Mouse (Mus musculus) embryonic facial prominence, embryonic 12.5 days (tissue): ENCODE results near the gene Iqcb1. TPM values are rescaled to one million over a fixed set of nuclear protein-coding genes. Genes with fewer than 3 reads are reported as not detected.

ENCODE experiments used
- ATAC-seq: fragments of 200-750 bp; cut with Nextera tagmentation; 2 replicates; pipeline ENCODE4 v1.8.0; 2017; ENCODE audit not compliant: insufficient number of reproducible peaks, insufficient read depth, low FRiP score, low TSS enrichment
- H3K27ac ChIP-seq: fragments of 300-500 bp; sonication (generic); 2 replicates; pipeline ENCODE4 v1.5.1; 2016; ENCODE audit warnings: mild to moderate bottlenecking
- H3K27me3 ChIP-seq: fragments of 300-500 bp; sonication (generic); 2 replicates; pipeline ENCODE4 v1.6.1; 2016; ENCODE audit warnings: mild to moderate bottlenecking, moderate library complexity
- H3K36me3 ChIP-seq: fragments of 300-500 bp; sonication (generic); 2 replicates; pipeline ENCODE4 v1.6.1; 2016; ENCODE audit warnings: mild to moderate bottlenecking
- H3K4me1 ChIP-seq: fragments of 300-500 bp; sonication (generic); 2 replicates; pipeline ENCODE4 v1.6.1; 2016
- H3K4me2 ChIP-seq: fragments of 300-500 bp; sonication (generic); replicated peaks from 2 replicates; pipeline ENCODE4 v1.6.1; 2016; ENCODE audit warnings: mild to moderate bottlenecking, moderate library complexity
- H3K4me3 ChIP-seq: fragments of 300-500 bp; sonication (generic); 2 replicates; pipeline ENCODE4 v1.5.1; 2016; ENCODE audit warnings: mild to moderate bottlenecking
- H3K9ac ChIP-seq: fragments of 300-500 bp; sonication (generic); 2 replicates; pipeline ENCODE4 v1.6.1; 2016; ENCODE audit warnings: mild to moderate bottlenecking, moderate library complexity
- H3K9me3 ChIP-seq: fragments of 300-500 bp; sonication (generic); 2 replicates; pipeline ENCODE4 v1.6.1; 2016; ENCODE audit warnings: mild to moderate bottlenecking, moderate library complexity
- WGBS: fragments of 180-500 bp; shearing (Covaris S2); methylation state at CpG from one replicate; pipeline ENCODE4 v1.1.7; 2016; 5-methylcytosine and 5-hydroxymethylcytosine counted together
- polyA plus RNA-seq: library from polyadenylated mRNA; unstranded; fragments of >200 nt; fragmentation: Nextera tagmentation; extraction: Ambion mirVana; gene quantifications from 2 replicates; pipeline ENCODE4 v1.2.1, GENCODE M21; 2016

The Iqcb1 gene
- polyA plus RNA-seq = 66.1 and 66.2 TPM in 2 replicates

- Histone ChIP-seq H3K4me1 (peaks cover 4% of the 10 kb centered on the region; the same call in 1 of the 2 replicates), H3K36me3 (no peaks in the 10 kb centered on the region), H3K27ac (peak within 1 kb of the TSS; percentile 75), H3K27me3 (no peaks in the 10 kb centered on the region), H3K4me3 (peak within 1 kb of the TSS; percentile 85), H3K4me2 (peak within 1 kb of the TSS; percentile 72), H3K9ac (peak within 1 kb of the TSS; percentile 88), H3K9me3 (no peaks in the 10 kb centered on the region)
- peak; percentile 96 for ATAC-seq
- under 1% methylated on average over 63 of the region's 64 CpGs for WGBS
These were observed at the start of gene Iqcb1 for GRCm38 (mm10) chr16:36828054-36828786. TSS of gene Iqcb1 (plus strand) at chr16:36828385.

DNA sequence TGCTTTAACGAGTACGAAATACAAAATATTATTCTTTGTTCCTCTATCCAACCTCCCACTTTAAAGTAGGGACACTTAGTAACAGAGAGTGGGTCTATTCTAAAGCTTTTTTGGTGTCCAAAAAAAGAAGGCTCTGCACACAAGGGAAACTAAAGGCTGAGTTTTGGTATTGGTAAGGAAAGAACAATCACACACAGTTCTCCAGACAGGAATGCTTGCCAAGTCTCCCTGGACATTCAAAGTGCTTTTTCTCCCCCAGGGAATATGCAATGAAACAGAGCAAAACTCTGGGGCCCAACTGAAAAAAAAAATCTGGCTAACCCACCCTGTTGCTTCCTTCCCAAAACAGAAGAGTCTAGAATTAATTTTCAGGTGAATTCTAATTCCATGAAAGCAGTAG is 44.0 kb upstream of the Iqcb1 start:
- H3K9me3 ChIP-seq = no peaks in the 10 kb centered on the region
- no peak for ATAC-seq
- WGBS = 81% methylated on average over 2 of the region's 2 CpGs
- H3K4me2 ChIP-seq = no peak overlapping the region; the same call in 1 of the 2 replicates
- H3K4me1 ChIP-seq = no peaks in the 10 kb centered on the region
- H3K9ac ChIP-seq = no peak overlapping the region
- H3K27ac ChIP-seq = no peak overlapping the region
- no peaks in the 10 kb centered on the region for H3K27me3 ChIP-seq
- no peak overlapping the region for H3K4me3 ChIP-seq
- no peaks in the 10 kb centered on the region for H3K36me3 ChIP-seq

DNA sequence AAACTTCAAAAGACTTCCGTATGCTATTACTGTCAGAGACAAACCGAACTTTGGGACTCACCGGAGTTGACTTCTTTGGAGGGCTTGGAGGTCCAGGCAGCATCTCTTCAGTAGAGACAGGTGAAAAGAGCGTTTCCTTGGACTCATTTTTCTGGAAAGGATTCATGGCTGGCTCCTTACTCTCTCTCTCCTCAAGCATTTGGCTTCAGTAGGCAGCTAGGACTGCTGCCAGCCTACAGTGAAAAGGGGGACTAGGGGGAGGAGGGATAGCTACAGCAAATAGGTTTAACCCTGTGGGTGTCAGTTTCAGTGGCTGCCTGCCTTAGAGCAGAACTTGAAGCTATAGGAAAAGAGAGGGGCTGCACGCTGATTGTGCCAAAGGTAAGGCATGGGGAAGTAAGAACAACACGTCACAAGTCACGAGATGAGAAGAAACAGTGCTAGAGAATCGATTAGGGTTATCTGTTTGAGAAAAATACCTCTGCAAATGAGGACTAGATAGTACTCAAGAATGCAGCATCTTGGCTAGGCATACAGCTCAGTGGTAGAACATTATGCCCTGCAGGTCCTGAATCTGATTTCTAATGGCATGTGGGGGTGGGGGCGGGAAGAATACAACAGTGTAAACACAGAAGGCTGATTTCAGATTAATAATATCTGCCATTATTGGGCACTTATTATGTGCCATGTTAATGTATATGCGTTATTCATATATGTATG is 43.4 kb upstream of the Iqcb1 start, which contains the start of gene Slc15a2:
Gene Slc15a2, minus strand, starts transcription at position 369 of the 720 bp plus-strand sequence.
- no peak for ATAC-seq

GRCm38 (mm10) chr16:36786466-36786865 is 41.7 kb upstream of the Iqcb1 start:
- Histone ChIP-seq H3K27me3 (no peaks in the 10 kb centered on the region), H3K4me1 (no peaks in the 10 kb centered on the region), H3K4me2 (no peak overlapping the region), H3K4me3 (no peak overlapping the region), H3K36me3 (no peaks in the 10 kb centered on the region), H3K27ac (no peak overlapping the region), H3K9ac (no peak overlapping the region), H3K9me3 (no peaks in the 10 kb centered on the region)
- 84% methylated on average over 7 of the region's 7 CpGs for WGBS
- no peak for ATAC-seq

More for the DNA sequence above, 43.4 kb upstream of the Iqcb1 start, which contains the start of gene Slc15a2:
- H3K9ac ChIP-seq = no peak within 1 kb of the TSS
- no peaks in the 10 kb centered on the region for H3K27me3 ChIP-seq
- no peaks in the 10 kb centered on the region for H3K36me3 ChIP-seq
- H3K4me1 ChIP-seq = no peaks in the 10 kb centered on the region
- no peak within 1 kb of the TSS for H3K27ac ChIP-seq
- H3K4me2 ChIP-seq = no peak within 1 kb of the TSS; the same call in 1 of the 2 replicates
- 66% methylated on average over 10 of the region's 10 CpGs for WGBS
- H3K4me3 ChIP-seq = no peak within 1 kb of the TSS
- H3K9me3 ChIP-seq = no peaks in the 10 kb centered on the region

GRCm38 (mm10) chr16:36790166-36790565 is 38.0 kb upstream of the Iqcb1 start:
- H3K36me3 ChIP-seq = no peaks in the 10 kb centered on the region
- no peaks in the 10 kb centered on the region for H3K4me1 ChIP-seq
- H3K9ac ChIP-seq = no peak overlapping the region
- ATAC-seq = no peak
- H3K9me3 ChIP-seq = no peaks in the 10 kb centered on the region
- WGBS = 72% methylated on average over 4 of the region's 4 CpGs
- H3K27me3 ChIP-seq = no peaks in the 10 kb centered on the region
- H3K27ac ChIP-seq = no peak overlapping the region
- no peak overlapping the region for H3K4me2 ChIP-seq
- H3K4me3 ChIP-seq = no peak overlapping the region

DNA sequence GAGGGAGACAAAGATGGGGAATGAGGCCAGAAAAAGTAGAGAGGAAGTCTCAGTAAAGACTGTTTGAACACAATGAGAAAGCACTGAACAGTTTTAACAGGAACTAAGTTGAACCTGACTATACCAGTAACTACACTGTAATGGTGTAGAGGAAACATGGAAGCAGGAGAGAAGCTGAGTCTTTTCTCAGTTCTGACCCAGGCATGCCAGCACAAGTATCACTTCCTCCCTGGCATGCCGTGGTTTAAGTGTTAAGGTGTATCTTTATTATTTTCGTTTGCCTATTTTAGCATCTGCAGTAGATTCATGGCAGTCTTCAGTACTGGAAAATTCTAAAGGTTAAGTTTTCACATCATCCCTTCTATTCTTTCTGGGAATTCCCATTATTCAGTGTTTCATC is 33.2 kb upstream of the Iqcb1 start:
- Histone ChIP-seq H3K27ac (no peak overlapping the region), H3K9ac (no peak overlapping the region), H3K4me2 (no peak overlapping the region), H3K4me3 (no peak overlapping the region), H3K27me3 (no peaks in the 10 kb centered on the region), H3K9me3 (no peaks in the 10 kb centered on the region), H3K36me3 (no peaks in the 10 kb centered on the region), H3K4me1 (no peaks in the 10 kb centered on the region)
- WGBS = 65% methylated on average over 2 of the region's 2 CpGs
- ATAC-seq = no peak

GRCm38 (mm10) chr16:36798334-36798733 is 29.9 kb upstream of the Iqcb1 start:
- H3K27me3 ChIP-seq = no peaks in the 10 kb centered on the region
- ATAC-seq = no peak
- H3K4me3 ChIP-seq = no peak overlapping the region
- no peak overlapping the region for H3K4me2 ChIP-seq
- no peak overlapping the region for H3K27ac ChIP-seq
- no peak overlapping the region for H3K9ac ChIP-seq
- H3K36me3 ChIP-seq = no peaks in the 10 kb centered on the region
- H3K4me1 ChIP-seq = no peaks in the 10 kb centered on the region
- H3K9me3 ChIP-seq = no peaks in the 10 kb centered on the region
- 69% methylated on average over 2 of the region's 2 CpGs for WGBS

DNA sequence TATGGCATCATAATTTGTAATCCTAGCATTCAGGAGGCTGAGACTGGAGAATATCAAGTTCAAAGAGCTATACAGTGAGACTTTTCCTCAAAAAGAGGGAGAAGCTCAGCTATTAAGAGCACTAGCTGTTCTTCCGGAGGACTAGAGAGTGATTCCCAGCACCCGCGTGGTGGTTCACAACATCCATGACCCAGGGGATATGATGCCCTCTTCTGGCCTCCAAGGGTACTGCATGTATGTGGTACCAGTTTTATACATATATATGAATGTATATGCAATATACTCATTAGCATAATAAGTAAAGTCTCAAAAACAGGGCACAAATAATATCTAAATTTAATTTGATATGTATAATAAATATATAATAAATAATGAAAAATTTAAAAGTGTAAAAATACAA is 25.8 kb upstream of the Iqcb1 start:
- no peak overlapping the region for H3K27ac ChIP-seq
- H3K4me1 ChIP-seq = no peaks in the 10 kb centered on the region
- no peaks in the 10 kb centered on the region for H3K27me3 ChIP-seq
- ATAC-seq = no peak
- no peak overlapping the region for H3K9ac ChIP-seq
- WGBS = 90% methylated on average over 3 of the region's 3 CpGs
- no peaks in the 10 kb centered on the region for H3K36me3 ChIP-seq
- no peak overlapping the region for H3K4me3 ChIP-seq
- H3K9me3 ChIP-seq = no peaks in the 10 kb centered on the region
- no peak overlapping the region for H3K4me2 ChIP-seq

DNA sequence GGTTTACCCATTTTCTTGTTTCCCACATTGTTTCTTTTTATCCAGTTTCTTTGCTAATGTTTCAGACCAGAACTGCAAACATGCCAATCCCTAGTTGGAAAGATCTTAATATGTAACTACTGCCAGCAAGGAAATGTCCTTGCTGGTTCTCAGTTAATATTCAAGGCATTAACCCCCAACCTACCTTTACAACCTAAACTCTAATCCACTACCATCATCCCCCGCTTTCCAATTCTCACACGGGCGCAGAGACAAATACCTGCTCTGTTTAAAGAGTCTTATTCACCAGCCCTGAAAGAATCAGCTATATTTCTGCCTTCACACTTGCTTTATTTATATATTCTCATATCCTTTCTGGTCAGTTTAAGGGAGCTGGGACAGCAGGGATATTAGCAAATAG is 19.6 kb upstream of the Iqcb1 start:
- Histone ChIP-seq H3K27ac (no peak overlapping the region), H3K4me1 (no peaks in the 10 kb centered on the region), H3K27me3 (no peaks in the 10 kb centered on the region), H3K36me3 (no peaks in the 10 kb centered on the region), H3K4me3 (no peak overlapping the region), H3K9me3 (no peaks in the 10 kb centered on the region), H3K9ac (no peak overlapping the region), H3K4me2 (no peak overlapping the region)
- no peak for ATAC-seq
- WGBS = 83% methylated on average over 3 of the region's 3 CpGs

GRCm38 (mm10) chr16:36813680-36814079 is 14.5 kb upstream of the Iqcb1 start:
- ATAC-seq = no peak
- Histone ChIP-seq H3K9ac (no peak overlapping the region), H3K4me1 (no peaks in the 10 kb centered on the region), H3K27ac (no peak overlapping the region), H3K36me3 (no peaks in the 10 kb centered on the region), H3K4me3 (no peak overlapping the region), H3K27me3 (no peaks in the 10 kb centered on the region), H3K4me2 (no peak overlapping the region), H3K9me3 (no peaks in the 10 kb centered on the region)
- 71% methylated on average over 3 of the region's 3 CpGs for WGBS

- Histone ChIP-seq H3K9me3 (no peaks in the 10 kb centered on the region), H3K36me3 (no peaks in the 10 kb centered on the region), H3K4me3 (no peak overlapping the region), H3K27me3 (no peaks in the 10 kb centered on the region), H3K4me1 (peaks cover 6% of the 10 kb centered on the region; the same call in 1 of the 2 replicates), H3K4me2 (no peak overlapping the region), H3K9ac (no peak overlapping the region), H3K27ac (no peak overlapping the region)
- no peak for ATAC-seq
These were observed 11.3 kb upstream of the Iqcb1 start for GRCm38 (mm10) chr16:36816916-36817315.
